Mouse (Mus musculus): ENCODE measurements around the gene Acsf3. TPM values are rescaled to one million over a fixed set of nuclear protein-coding genes. Genes with fewer than 3 reads are reported as not detected.

Gene Acsf3
- polyA plus RNA-seq, 1 experiment, result 30.5 TPM

DNA sequence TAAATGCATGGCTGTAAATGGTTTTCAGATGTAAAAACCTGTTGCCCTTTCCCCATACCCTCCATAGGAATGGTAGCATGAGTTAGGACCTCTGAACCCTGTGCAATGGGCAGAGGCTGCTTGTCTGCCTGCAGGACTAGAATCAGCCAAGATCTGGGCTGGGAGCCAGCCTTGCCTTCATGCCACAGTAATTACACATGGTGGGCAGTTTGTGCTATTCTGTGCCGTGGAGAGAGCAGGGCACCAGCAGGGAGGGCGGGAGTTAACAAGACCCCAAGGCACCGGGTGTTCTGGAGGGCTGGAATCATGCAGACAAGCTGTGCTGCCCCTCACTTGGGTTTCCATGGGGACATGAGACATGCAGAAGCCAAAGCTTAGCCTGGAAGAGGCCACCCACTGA, 30.1 kb downstream of the Acsf3 start:
- DNase-seq (ENCODE audit: low read depth, low spot score), result no peak
- 68% methylated on average over 3 of the region's 3 CpGs for WGBS

DNA sequence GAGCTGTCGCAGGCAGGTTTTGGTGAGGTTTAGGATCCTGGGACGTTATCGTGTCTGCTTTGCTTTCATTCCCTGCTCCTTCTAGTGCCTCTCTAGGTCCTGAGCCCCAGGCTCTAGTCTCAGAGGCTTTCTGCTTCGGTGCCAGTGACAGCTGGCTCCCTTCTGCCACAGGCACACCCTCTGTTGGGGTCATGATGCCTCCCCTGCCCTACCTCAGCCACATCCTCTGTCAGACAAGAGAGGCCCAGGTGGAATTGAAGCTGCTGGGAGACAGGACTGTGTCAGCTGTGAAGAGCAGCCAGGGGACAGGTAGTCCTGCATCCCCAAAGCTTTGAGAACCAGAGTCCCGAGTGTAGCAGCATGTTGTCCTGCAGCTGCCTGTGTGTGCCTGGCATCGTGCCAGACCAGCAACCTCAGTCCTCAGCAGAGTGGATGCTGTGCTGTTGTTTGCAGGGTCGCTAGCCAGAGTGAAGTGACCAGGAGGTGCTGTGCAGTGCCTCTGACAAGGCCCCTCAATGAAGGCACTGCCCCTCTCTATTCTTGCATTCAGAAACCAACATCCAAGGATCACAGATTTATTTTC, 31.8 kb downstream of the Acsf3 start:
- 77% methylated on average over 7 of the region's 7 CpGs for WGBS
- DNase-seq (ENCODE audit: low read depth, low spot score), result no peak

- 93% methylated on average over 4 of the region's 4 CpGs for WGBS
- no peak for DNase-seq (ENCODE audit: low read depth, low spot score)
Measured at GRCm38 (mm10) chr8:122807907-122808306, 32.6 kb downstream of the Acsf3 start.

DNA sequence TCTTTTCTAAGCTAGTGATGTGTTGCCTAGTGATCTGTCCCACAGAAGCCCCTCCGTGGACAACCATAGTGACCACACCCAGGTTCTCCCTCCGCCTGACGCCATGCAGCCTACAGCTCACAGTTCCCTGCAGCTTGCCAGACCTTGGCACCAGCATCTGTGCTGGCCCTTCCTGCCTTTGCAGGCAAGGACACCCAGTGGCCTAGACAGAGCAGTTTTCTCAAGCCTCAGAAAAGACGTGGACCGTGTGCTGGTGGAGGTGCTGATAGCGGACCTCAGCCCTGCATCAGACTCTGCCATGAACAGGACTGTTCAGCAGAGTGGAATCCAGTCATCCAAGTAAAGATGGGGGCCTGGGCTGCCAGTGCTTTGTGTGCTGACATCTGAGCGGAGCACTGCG, 35.1 kb downstream of the Acsf3 start:
- DNase-seq (ENCODE audit: low read depth, low spot score), result no peak
- WGBS, result 85% methylated on average over 8 of the region's 8 CpGs

GRCm38 (mm10) chr8:122811870-122812494, 36.7 kb downstream of the Acsf3 start:
- no peak for DNase-seq (ENCODE audit: low read depth, low spot score)
- WGBS, result 92% methylated on average over 16 of the region's 16 CpGs

- WGBS, result 74% methylated on average over 14 of the region's 14 CpGs
- DNase-seq (ENCODE audit: low read depth, low spot score), result no peak
Measured at GRCm38 (mm10) chr8:122812610-122813250, 37.4 kb downstream of the Acsf3 start.

- 65% methylated on average over 7 of the region's 7 CpGs for WGBS
- no peak for DNase-seq (ENCODE audit: low read depth, low spot score)
Measured at GRCm38 (mm10) chr8:122814608-122815007, 39.3 kb downstream of the Acsf3 start.

GRCm38 (mm10) chr8:122816965-122817364, 41.7 kb downstream of the Acsf3 start:
- DNase-seq (ENCODE audit: low read depth, low spot score), result no peak
- 93% methylated on average over 6 of the region's 6 CpGs for WGBS

GRCm38 (mm10) chr8:122817724-122818496, 42.6 kb downstream of the Acsf3 start:
- DNase-seq (ENCODE audit: low read depth, low spot score), result no peak
- WGBS, result 58% methylated on average over 13 of the region's 13 CpGs

DNA sequence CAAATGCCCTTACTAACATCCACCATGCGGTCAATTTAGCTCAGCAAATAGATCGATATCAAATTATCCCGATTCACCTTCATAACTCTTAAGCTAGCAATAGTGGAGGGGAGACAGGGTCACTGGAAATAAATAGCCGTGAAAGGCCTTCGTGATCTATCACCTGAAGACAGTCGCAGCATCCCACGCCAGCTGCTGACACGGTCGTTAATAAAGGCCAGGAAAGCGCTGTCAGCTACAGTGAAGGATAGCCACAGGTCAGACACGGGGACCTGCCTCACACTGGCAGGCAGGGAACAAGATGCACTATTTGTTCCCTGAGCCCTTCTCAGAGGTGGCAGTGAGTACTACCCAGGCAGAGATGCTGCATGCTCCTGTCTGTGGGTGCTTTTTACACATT, 44.5 kb downstream of the Acsf3 start:
- 76% methylated on average over 11 of the region's 11 CpGs for WGBS
- no peak for DNase-seq (ENCODE audit: low read depth, low spot score)

GRCm38 (mm10) chr8:122824571-122824970, 49.3 kb downstream of the Acsf3 start:
- WGBS, result 53% methylated on average over 5 of the region's 5 CpGs

DNA sequence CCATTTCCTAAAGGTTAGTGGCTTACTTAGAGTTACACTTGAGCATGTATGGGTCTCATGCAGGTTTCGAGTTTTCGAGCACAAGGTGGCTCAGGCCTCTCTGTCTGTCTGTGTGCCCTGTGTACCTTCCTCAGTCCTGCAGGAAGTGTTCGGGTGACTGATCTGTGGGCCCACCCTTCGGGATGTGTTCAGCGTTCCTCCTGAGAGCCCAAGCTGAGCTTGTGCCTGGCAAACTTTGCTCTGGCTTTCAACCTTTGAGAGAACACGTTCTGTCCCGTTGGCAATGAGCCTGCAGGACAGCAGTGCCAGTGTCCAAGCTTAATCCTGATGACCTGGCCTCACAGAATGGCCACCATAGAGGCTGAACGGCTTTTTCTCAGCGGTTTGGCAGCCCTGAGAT, 49.7 kb downstream of the Acsf3 start:
- 71% methylated on average over 9 of the region's 9 CpGs for WGBS
- DNase-seq (ENCODE audit: low read depth, low spot score), result no peak

More at GRCm38 (mm10) chr8:122824571-122824970, 49.3 kb downstream of the Acsf3 start:
- no peak for DNase-seq (ENCODE audit: low read depth, low spot score)

- no peak for DNase-seq (ENCODE audit: low read depth, low spot score)
- 75% methylated on average over 8 of the region's 8 CpGs for WGBS
Measured at GRCm38 (mm10) chr8:122825408-122825807, 50.1 kb downstream of the Acsf3 start.

- WGBS, result 54% methylated on average over 3 of the region's 3 CpGs
Measured at GRCm38 (mm10) chr8:122829396-122829795, 54.1 kb downstream of the Acsf3 start.

GRCm38 (mm10) chr8:122830349-122831061, 55.2 kb downstream of the Acsf3 start:
- 43% methylated on average over 8 of the region's 8 CpGs for WGBS
- DNase-seq (ENCODE audit: low read depth, low spot score), result peak; percentile 51

More at GRCm38 (mm10) chr8:122829396-122829795, 54.1 kb downstream of the Acsf3 start:
- no peak for DNase-seq (ENCODE audit: low read depth, low spot score)

DNA sequence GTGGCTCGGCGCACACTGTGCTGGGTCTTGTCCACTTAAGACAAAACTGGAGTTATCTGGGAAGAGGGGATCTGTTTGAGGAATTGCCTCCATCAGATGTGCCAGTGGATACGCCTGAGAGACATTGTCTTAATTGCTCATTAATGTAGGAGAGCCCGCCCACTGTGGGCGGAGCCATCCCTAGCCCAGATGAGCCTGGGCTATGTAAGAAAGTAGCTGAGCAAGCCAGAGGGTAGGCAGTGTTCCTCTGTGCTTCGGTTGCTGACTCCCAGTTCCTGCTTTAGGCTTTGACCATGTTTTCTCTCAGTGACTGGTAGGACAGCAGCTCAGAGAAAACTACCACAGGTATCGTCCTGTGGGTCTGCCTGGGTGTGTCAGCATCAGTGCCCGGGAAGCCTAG, 59.1 kb downstream of the Acsf3 start:
- 80% methylated on average over 8 of the region's 8 CpGs for WGBS
- no peak for DNase-seq (ENCODE audit: low read depth, low spot score)

GRCm38 (mm10) chr8:122834971-122835370, 59.7 kb downstream of the Acsf3 start:
- 16% methylated on average over 8 of the region's 8 CpGs for WGBS
- peak; percentile 58 for DNase-seq (ENCODE audit: low read depth, low spot score)

- DNase-seq (ENCODE audit: low read depth, low spot score), result no peak
- 85% methylated on average over 12 of the region's 12 CpGs for WGBS
Measured at GRCm38 (mm10) chr8:122836199-122836598, 60.9 kb downstream of the Acsf3 start.

- WGBS, result 81% methylated on average over 13 of the region's 13 CpGs
Measured at GRCm38 (mm10) chr8:122836696-122837095, 61.4 kb downstream of the Acsf3 start.

GRCm38 (mm10) chr8:122844161-122844560, 68.9 kb downstream of the Acsf3 start:
- no peak for DNase-seq (ENCODE audit: low read depth, low spot score)
- 59% methylated on average over 3 of the region's 3 CpGs for WGBS

More at GRCm38 (mm10) chr8:122836696-122837095, 61.4 kb downstream of the Acsf3 start:
- no peak for DNase-seq (ENCODE audit: low read depth, low spot score)

Measured in large intestine, adult 2 months (tissue).